Comparison of ENCODE assay signal across 17 mouse cellular contexts in the genomic region with DNA sequence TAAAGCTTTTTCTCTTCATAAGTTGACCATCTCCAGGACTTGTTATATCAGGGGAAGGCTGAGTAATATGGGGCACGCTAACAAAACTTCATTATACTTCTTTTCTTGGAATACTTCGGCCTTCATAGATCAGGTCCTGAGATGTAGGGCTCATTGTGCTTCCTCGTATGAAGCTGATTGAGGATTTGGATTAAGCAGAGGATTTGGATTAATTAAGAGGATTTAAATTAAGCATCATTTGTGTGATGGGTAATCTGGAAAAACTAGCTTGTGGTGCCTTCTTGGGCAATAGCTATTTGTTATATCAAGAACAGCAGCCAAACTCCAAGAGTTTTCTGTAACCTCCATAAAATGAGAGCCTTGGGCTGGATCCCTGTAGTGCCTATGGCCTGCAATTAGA.
"Had no signal": no experiment of that assay in that cellular context is flagged by ENCODE, and none has a peak within 500 bp of the region (broad histone marks: within the 10 kb centered on the region; RNA-seq: fewer than 3 reads in every experiment).

No protein-coding gene starts in this region.

- DNase-seq: cerebellum, adult 8-10 months; cerebellum, adult 9-10 months; cerebellum, adult 9-11 months; cerebellum, postnatal 10 days; cerebellum, postnatal 14 days; cerebellum, postnatal 25 days; cerebellum, postnatal 36 days; embryo, embryonic 11 days; forebrain, postnatal 0 days; gastrocnemius, adult 2 months; gastrocnemius, postnatal 10 days; gastrocnemius, postnatal 14 days; gastrocnemius, postnatal 25 days; gastrocnemius, postnatal 36 days; heart, adult 11 months; heart, adult 18-20 months; heart, adult 2 months had no signal
